ENCODE assay signal across 9 mouse cellular contexts in the genomic region with DNA sequence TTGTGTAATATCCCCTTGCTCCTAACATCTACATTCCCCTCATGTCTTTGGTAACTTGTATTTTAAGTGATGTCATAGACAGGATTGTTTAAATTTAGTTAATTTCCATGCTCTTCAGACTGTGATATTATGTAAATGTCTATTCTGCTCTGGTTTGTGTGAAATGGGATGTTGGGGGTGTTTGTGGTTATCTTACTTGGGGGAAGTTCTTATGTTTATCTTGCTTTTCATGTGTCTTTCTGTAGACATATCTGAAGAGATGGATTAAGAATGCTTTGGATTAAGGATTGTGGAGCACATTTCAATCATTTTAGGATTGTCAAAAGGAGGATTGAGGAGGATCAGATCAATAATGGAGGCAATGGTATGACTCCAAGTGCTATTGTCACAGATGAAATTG. TPM values are rescaled to one million over a fixed set of nuclear protein-coding genes. Genes with fewer than 3 reads are reported as not detected.
DNase-seq lines count a peak whose midpoint lies in the region; ATAC-seq and TF ChIP-seq lines count a peak whose summit lies in the region.
"Had no signal": no experiment of that assay in that cellular context is flagged by ENCODE, and none has a peak within 500 bp of the region (broad histone marks: within the 10 kb centered on the region; RNA-seq: fewer than 3 reads in every experiment).

No protein-coding gene starts in this region.

- TF ChIP-seq CTCF in liver, embryonic 14.5 days (IDR thresholded peaks at IDR 0.05; ENCODE audit: low read depth) = no peak

- ATAC-seq in megakaryocyte, adult 5-6 weeks (ENCODE audit: poor library complexity, severe bottlenecking) = no peak
- no peak for ATAC-seq in forebrain, embryonic 16.5 days
- ATAC-seq in liver, embryonic 14.5 days (ENCODE audit: insufficient read depth) = no peak

- H3K4me2 ChIP-seq in forebrain, embryonic 16.5 days (ENCODE audit: low read length) = peak overlapping the region; percentile 80
- peak overlapping the region; percentile 90 for H3K4me2 ChIP-seq in liver, embryonic 14.5 days (ENCODE audit: low read depth)

- H3K27me3 ChIP-seq in megakaryocyte, embryonic 14.5 days (replicated peaks) = no peaks in the 10 kb centered on the region
- no peaks in the 10 kb centered on the region for H3K27me3 ChIP-seq in forebrain, embryonic 16.5 days (replicated peaks; ENCODE audit: control insufficient read depth, insufficient read depth, low read length)
- no peaks in the 10 kb centered on the region for H3K27me3 ChIP-seq in liver, embryonic 14.5 days (ENCODE audit: control insufficient read depth, insufficient read depth, low read length)

- TF ChIP-seq EP300 in liver, embryonic 14.5 days (IDR thresholded peaks at IDR 0.05; ENCODE audit: low read depth) = no peak

- H3K9ac ChIP-seq in forebrain, embryonic 16.5 days (replicated peaks; ENCODE audit: low read depth, low read length) = no peak overlapping the region; the same call in 1 of the 2 replicates
- peak overlapping the region; percentile 100 for H3K9ac ChIP-seq in liver, embryonic 14.5 days (replicated peaks)

- H3K36me3 ChIP-seq in megakaryocyte, embryonic 14.5 days (replicated peaks; ENCODE audit: low read length) = peaks cover 56% of the 10 kb centered on the region
- H3K36me3 ChIP-seq in forebrain, embryonic 16.5 days (ENCODE audit: control insufficient read depth, insufficient read depth) = peaks cover 10% of the 10 kb centered on the region
- peaks cover 47% of the 10 kb centered on the region for H3K36me3 ChIP-seq in liver, embryonic 14.5 days (replicated peaks; ENCODE audit: control insufficient read depth, insufficient read depth, low read depth)

- peak overlapping the region; percentile 98 for H3K4me3 ChIP-seq in megakaryocyte, embryonic 14.5 days (replicated peaks)
- no peak overlapping the region for H3K4me3 ChIP-seq in forebrain, embryonic 16.5 days (replicated peaks; ENCODE audit: low read length)
- H3K4me3 ChIP-seq in liver, embryonic 14.5 days (ENCODE audit: insufficient read depth in 1 of 2, low read depth in 2 of 2, low read length in 2 of 2) = peak overlapping the region; percentile 79 to 97; a peak in 3 of 4 replicates

- H3K9me3 ChIP-seq in megakaryocyte, embryonic 14.5 days = no peaks in the 10 kb centered on the region
- no peaks in the 10 kb centered on the region for H3K9me3 ChIP-seq in forebrain, embryonic 16.5 days (ENCODE audit: control insufficient read depth, low read length)
- H3K9me3 ChIP-seq in liver, embryonic 14.5 days (ENCODE audit: control insufficient read depth, low read length) = no peaks in the 10 kb centered on the region

- H3K27ac ChIP-seq in forebrain, embryonic 16.5 days (ENCODE audit: low read length) = no peak overlapping the region
- H3K27ac ChIP-seq in liver, embryonic 14.5 days = no peak overlapping the region; the same call in 1 of the 2 replicates

- no peak for DNase-seq in liver, embryonic 14.5 days (ENCODE audit: low read depth in 3 of 3, low spot score in 3 of 3)
- DNase-seq in spleen, adult 18-20 months = no peak
- DNase-seq in thymus, postnatal 10 days (ENCODE audit: low spot score in 2 of 2) = no peak
- DNase-seq in kidney, postnatal 36 days = no peak
- DNase-seq: layer of hippocampus, postnatal 36 days; right cerebral cortex, postnatal 14 days had no signal

- peaks cover 45% of the 10 kb centered on the region for H3K4me1 ChIP-seq in megakaryocyte, embryonic 14.5 days
- H3K4me1 ChIP-seq in forebrain, embryonic 16.5 days (replicated peaks; ENCODE audit: control insufficient read depth, insufficient read depth, low read length) = peaks cover 28% of the 10 kb centered on the region
- peaks cover 12 to 18% of the 10 kb centered on the region in 2 experiments for H3K4me1 ChIP-seq in liver, embryonic 14.5 days (replicated peaks; ENCODE audit: control insufficient read depth in 2 of 2, insufficient read depth in 2 of 2, low read length in 1 of 2)

RNA-seq across cellular contexts. Expression of a gene that starts 2.6 kb away (rescaled TPM):
- polyA plus RNA-seq in megakaryocyte, embryonic 14.5 days (2012; ENCODE audit: insufficient read depth, low replicate concordance) = 25.7 and 74.9 TPM in 2 replicates
- 146 and 156 TPM in 2 replicates for total RNA-seq in megakaryocyte, adult 5-6 weeks (2015)
- 369 and 388 TPM in 2 replicates for total RNA-seq in megakaryocyte, adult 5-6 weeks (2017)
- polyA plus RNA-seq in forebrain, embryonic 16.5 days (2015; fragmentation: Nextera tagmentation; extraction: Ambion mirVana) = 290 and 334 TPM in 2 replicates
- polyA plus RNA-seq in liver, embryonic 14.5 days (2012; rRNA removed) = 111 and 163 TPM in 2 replicates
- 139 and 158 TPM in 2 replicates for polyA plus RNA-seq in liver, embryonic 14.5 days (2014; fragmentation: Nextera tagmentation; extraction: Ambion mirVana)

RNA-seq across cellular contexts. Expression of a gene that starts 18.3 kb away (rescaled TPM):
- 5.8 and 9.9 TPM in 2 replicates for polyA plus RNA-seq in megakaryocyte, embryonic 14.5 days (2012; ENCODE audit: insufficient read depth, low replicate concordance)
- total RNA-seq in megakaryocyte, adult 5-6 weeks (2015) = 46.4 and 55.3 TPM in 2 replicates
- total RNA-seq in megakaryocyte, adult 5-6 weeks (2017) = 22.6 and 25.0 TPM in 2 replicates
- 59.7 and 68.1 TPM in 2 replicates for polyA plus RNA-seq in forebrain, embryonic 16.5 days (2015; fragmentation: Nextera tagmentation; extraction: Ambion mirVana)
- polyA plus RNA-seq in liver, embryonic 14.5 days (2012; rRNA removed) = 4.7 and 5.7 TPM in 2 replicates
- 7.5 and 9.1 TPM in 2 replicates for polyA plus RNA-seq in liver, embryonic 14.5 days (2014; fragmentation: Nextera tagmentation; extraction: Ambion mirVana)

RNA-seq across cellular contexts. Expression of a gene that starts 48.1 kb away (rescaled TPM):
- 294 and 346 TPM in 2 replicates for polyA plus RNA-seq in megakaryocyte, embryonic 14.5 days (2012; ENCODE audit: insufficient read depth, low replicate concordance)
- 0.67 and 0.73 TPM in 2 replicates for total RNA-seq in megakaryocyte, adult 5-6 weeks (2015)
- total RNA-seq in megakaryocyte, adult 5-6 weeks (2017) = 1.3 and 2.2 TPM in 2 replicates
- 36.0 and 40.3 TPM in 2 replicates for polyA plus RNA-seq in forebrain, embryonic 16.5 days (2015; fragmentation: Nextera tagmentation; extraction: Ambion mirVana)
- polyA plus RNA-seq in liver, embryonic 14.5 days (2012; rRNA removed) = 0.76 and 0.96 TPM in 2 replicates
- 0.36 and 0.53 TPM in 2 replicates for polyA plus RNA-seq in liver, embryonic 14.5 days (2014; fragmentation: Nextera tagmentation; extraction: Ambion mirVana)

Comparison
In these comparisons a context has a peak if more than half of its experiments do, and no peak if none do; other contexts are left out.
1. RNA of a gene that starts 48.1 kb away (polyA plus RNA-seq): 294 to 346 TPM in megakaryocyte, embryonic 14.5 days and 36.0 to 40.3 TPM in forebrain, embryonic 16.5 days; 0.36 to 0.96 TPM in liver, embryonic 14.5 days; every median in the first group is over 10 times any median in the second.